Mouse (Mus musculus) olfactory bulb, adult 2 months (tissue): Measurements from ENCODE around the gene Gm20547. TPM values are rescaled to one million over a fixed set of nuclear protein-coding genes. Genes with fewer than 3 reads are reported as not detected.
A peak's percentile ranks its signal among the peaks of the same experiment; 100 is the strongest.
"Not testable (repeated sequence)": the region's sequence is repeated elsewhere in the genome, so short reads cannot be mapped to it uniquely, and the experiment has no call there.

Experiments
- H3K27ac ChIP-seq: fragments of 200-500 bp; 2 replicates; pipeline ENCODE4 v1.5.1; 2012; ENCODE audit warnings: low read depth, low read length; ENCODE audit not compliant: insufficient read depth
- H3K4me1 ChIP-seq: fragments of 200-500 bp; 2 replicates; pipeline ENCODE4 v1.6.1; 2012; ENCODE audit warnings: low read length; ENCODE audit not compliant: control insufficient read depth, insufficient read depth
- H3K4me3 ChIP-seq: fragments of 200-500 bp; 2 replicates; pipeline ENCODE4 v1.5.1; 2012; ENCODE audit warnings: mild to moderate bottlenecking, low read depth, low read length, moderate library complexity; ENCODE audit not compliant: insufficient read depth
- CTCF ChIP-seq: fragments of 200-500 bp; IDR thresholded peaks from 2 replicates; pipeline ENCODE4 v1.5.1; 2012; ENCODE audit warnings: low read depth, mild to moderate bottlenecking, low read length, moderate library complexity; ENCODE audit not compliant: insufficient read depth
- POLR2A ChIP-seq: fragments of 200-500 bp; IDR thresholded peaks from 2 replicates; pipeline ENCODE4 v1.6.1; 2012; ENCODE audit warnings: mild to moderate bottlenecking, low read depth, low read length, moderate library complexity; ENCODE audit not compliant: insufficient read depth
- WGBS: fragments of 180-500 bp; shearing (Covaris S2); methylation state at CpG from one replicate; pipeline ENCODE4 v1.1.7; 2018; 5-methylcytosine and 5-hydroxymethylcytosine counted together
- polyA plus RNA-seq: library from polyadenylated mRNA; stranded (reverse); fragments of >200 nt; gene quantifications from 2 replicates; pipeline ENCODE4 v1.2.4, GENCODE M21; 2012; ENCODE audit warnings: low replicate concordance; ENCODE audit not compliant: missing spikeins, insufficient read depth, insufficient read length

Gene Gm20547
- polyA plus RNA-seq, 1 experiment = not detected

DNA sequence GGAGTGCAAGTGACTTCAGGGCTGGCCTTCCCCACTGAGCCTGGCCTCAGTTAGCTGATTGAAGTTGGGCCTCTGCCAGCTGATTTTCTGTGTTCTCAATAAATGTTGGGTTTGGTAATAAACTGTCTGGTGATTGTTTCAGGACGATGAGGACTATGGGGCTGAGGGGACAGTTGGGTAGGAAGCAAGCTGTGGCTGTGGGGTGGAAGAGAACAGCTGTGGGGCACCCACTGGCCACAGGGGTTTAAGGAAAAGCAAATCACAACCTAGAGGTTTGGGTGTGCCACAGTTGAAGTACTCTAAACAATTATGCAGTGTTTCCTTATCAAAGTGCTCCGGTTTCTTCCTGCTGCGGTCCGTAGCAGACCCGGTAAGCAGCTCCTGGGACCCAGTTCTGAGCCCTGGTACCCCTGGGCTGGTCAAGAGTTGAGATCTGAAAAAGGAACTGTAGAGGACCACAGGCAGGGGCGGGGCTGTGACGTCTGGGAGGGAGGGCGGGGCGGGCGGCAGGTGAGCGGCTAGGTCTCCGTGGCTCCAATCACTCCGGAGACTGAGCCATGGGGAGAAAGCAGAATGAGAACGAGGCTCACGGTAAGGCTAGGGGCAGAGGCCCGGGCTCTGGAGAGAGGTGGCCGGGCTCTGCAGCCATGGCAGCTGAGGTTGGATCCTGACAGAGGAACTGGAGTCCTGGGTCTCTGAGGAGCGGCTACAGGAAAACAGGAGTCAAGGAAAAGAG is 32.3 kb upstream of the Gm20547 start, which contains the start of gene Slc44a4:
Slc44a4 (plus strand) TSS at position 537 of the 736 bp plus-strand sequence.
- 48% methylated on average over 18 of the region's 18 CpGs for WGBS

DNA sequence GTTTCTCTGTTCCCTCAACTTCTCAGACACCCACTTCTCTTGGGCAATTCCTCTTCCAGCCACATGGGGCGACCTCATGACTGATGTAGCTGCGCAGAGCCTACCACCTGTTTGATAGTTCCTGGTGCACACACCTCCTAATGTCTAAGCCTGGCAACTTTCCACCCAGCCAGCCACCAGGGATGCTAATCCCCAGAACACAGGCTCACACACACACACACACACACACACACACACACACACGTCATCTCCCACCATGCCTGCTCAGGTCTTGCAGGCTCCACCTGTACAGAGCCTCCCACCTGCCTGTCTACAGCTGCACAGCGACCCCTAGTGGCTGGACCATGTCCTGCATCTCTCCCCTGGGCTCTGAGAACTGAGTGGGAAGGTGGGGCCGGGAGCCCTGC is 30.1 kb upstream of the Gm20547 start:
- Histone ChIP-seq H3K4me1 (0 out of 2 replicates have a peak, but pooled peaks cover 2% of the 10 kb centered on the region), H3K4me3 (no peak overlapping the region), H3K27ac (no peak overlapping the region)
- WGBS = 36% methylated on average over 5 of the region's 5 CpGs
- peak; percentile 91 for TF ChIP-seq CTCF
- no peak for TF ChIP-seq POLR2A

More for the DNA sequence above, 32.3 kb upstream of the Gm20547 start, which contains the start of gene Slc44a4:
- no peak within 1 kb of the TSS for H3K27ac ChIP-seq
- H3K4me1 ChIP-seq = 0 out of 2 replicates have a peak, but pooled peaks cover 2% of the 10 kb centered on the region
- no peak within 1 kb of the TSS for H3K4me3 ChIP-seq
- no peak for TF ChIP-seq CTCF
- no peak for TF ChIP-seq POLR2A

DNA sequence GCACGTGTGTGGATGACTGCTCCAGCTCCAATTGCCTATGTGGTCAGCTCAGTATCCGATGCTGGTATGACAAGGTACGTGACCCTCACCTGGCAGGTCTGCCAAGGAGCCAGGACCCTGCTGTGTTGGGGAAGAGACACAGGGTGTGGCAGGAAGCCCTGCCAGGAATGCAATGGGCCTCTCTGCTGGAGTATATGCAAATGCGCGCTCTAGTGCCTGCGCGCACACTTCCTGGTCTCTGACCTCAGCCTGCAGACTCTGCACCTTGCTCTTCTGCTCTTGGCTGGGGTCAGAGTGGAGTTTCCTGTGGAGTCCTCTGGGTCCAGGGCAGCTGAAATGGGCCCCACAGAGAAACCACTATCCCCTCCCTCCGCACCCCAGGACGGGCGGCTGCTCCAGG is 29.1 kb upstream of the Gm20547 start:
- no peak overlapping the region for H3K4me3 ChIP-seq
- H3K4me1 ChIP-seq = 0 out of 2 replicates have a peak, but pooled peaks cover 2% of the 10 kb centered on the region
- H3K27ac ChIP-seq = no peak overlapping the region
- TF ChIP-seq CTCF = no peak
- no peak for TF ChIP-seq POLR2A
- 85% methylated on average over 10 of the region's 10 CpGs for WGBS

DNA sequence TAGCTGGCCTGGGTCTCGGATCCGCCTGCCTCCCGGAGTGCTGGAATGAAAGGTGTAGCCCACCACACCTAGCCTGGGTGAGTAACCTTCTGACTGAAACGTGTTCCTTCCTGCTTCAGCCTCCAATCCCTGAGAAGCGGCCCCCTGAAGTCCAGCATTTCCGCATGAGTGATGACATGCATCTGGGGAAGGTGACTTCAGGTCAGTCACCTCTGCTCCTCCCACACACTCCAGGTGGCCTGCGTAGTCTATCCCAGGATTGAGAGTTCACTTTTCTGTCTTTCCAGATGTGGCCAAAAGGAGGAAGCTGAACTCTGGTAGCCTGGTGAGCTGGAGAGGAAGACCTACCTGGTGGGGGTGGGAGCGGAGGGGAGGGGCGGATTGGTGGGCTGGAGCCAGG is 21.1 kb upstream of the Gm20547 start:
- Histone ChIP-seq H3K4me1 (peaks cover 3% of the 10 kb centered on the region; the same call in 1 of the 2 replicates), H3K4me3 (no peak overlapping the region), H3K27ac (no peak overlapping the region)
- 90% methylated on average over 9 of the region's 9 CpGs for WGBS
- TF ChIP-seq POLR2A (no peak), CTCF (no peak)

DNA sequence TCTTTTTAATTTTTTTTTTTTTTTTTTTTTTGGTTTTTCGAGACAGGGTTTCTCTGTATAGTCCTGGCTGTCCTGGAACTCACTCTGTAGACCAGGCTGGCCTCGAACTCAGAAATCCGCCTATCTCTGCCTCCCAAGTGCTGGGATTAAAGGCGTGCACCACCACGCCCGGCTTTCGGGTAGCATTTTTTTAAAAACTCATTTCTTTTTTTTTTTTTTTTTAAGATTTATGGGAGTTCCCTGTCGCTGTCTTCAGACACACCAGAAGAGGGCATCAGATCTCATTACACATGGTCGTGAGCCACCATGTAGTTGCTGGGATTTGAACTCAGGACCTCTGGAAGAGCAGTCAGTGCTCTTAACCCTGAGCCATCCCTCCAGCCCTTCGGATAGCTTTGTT is 20.1 kb upstream of the Gm20547 start:
- WGBS = 89% methylated on average over 9 of the region's 10 CpGs
- not testable (repeated sequence) for H3K27ac ChIP-seq, H3K4me3 ChIP-seq, H3K4me1 ChIP-seq

DNA sequence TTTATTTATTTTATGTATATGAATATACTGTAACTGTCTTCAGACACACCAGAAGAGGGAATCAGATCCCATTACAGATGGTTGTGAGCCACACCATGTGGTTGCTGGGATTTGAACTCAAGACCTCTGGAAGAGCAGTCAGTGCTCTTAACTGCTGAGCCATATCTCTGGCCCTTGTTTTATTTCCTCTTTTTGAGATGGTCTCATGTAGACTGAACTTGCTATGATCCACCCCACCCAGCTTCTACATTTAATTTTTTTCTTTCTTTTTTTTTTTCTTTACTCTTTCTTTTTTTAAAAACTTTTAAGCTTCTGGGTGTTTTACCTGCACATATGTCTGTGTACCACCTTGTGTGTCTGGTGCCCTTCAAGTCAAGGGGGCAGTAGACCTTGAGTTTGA is 19.0 kb upstream of the Gm20547 start:
- not testable (repeated sequence) for H3K4me3 ChIP-seq, H3K27ac ChIP-seq
- peaks cover 11% of the 10 kb centered on the region for H3K4me1 ChIP-seq

DNA sequence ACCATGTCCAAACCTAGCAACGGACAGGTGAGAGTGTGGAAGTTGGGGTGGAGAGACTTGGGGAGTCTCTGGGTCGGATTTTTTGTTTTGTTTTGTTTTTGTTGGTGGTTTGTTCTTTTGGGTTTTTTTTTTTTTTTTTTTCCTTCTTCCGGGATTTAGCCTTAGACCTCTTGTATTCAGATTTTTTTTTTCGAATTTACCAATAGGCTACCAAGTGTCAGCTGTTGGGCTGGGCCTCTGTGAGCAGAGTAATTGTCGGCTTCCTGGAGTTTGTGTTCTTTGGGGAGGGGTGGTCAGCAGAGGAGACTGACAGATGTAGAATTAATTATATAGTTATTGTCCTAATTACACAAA is 18.0 kb upstream of the Gm20547 start:
- H3K4me1 ChIP-seq = peaks cover 21% of the 10 kb centered on the region
- peak overlapping the region; percentile 99 for H3K4me3 ChIP-seq
- no peak for TF ChIP-seq POLR2A
- WGBS = under 1% methylated on average over 5 of the region's 5 CpGs
- H3K27ac ChIP-seq = peak overlapping the region; percentile 31; the same call in 1 of the 2 replicates

DNA sequence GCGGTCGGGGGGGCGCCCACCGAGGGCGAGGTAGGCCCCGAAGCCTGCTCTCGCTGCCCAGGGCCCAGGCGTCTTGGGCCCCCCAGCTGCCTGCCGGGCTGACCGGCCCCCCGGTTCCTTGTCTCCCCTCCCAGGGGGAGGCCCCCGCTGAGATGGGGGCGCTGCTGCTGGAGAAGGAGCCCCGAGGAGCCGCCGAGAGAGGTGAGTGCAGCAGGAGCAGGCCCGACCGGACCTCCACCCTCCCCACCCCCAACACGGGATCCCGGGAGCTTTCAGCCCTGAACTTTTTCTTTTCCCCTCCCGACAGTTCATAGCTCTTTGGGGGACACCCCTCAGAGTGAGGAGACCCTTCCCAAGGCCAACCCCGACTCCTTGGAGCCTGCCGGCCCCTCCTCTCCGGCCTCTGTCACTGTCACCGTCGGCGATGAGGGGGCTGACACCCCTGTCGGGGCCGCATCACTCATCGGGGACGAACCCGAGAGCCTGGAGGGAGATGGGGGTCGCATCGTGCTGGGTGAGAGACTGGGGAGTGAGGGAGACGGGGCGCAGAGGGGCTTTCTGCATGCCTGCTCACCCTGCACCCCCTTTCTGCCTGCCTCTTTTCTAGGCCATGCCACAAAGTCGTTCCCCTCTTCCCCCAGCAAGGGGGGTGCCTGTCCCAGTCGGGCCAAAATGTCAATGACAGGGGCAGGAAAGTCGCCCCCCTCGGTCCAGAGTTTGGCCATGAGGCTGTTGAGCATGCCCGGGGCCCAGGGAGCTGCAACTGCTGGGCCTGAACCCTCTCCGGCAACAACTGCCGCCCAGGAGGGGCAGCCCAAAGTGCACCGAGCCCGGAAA is 17.4 kb upstream of the Gm20547 start:
- TF ChIP-seq CTCF = no peak
- TF ChIP-seq POLR2A = no peak
- 1% methylated on average over 42 of the region's 45 CpGs for WGBS
- peak overlapping the region; percentile 31; the same call in 1 of the 2 replicates for H3K27ac ChIP-seq
- H3K4me3 ChIP-seq = peak overlapping the region; percentile 99
- peaks cover 21% of the 10 kb centered on the region for H3K4me1 ChIP-seq

DNA sequence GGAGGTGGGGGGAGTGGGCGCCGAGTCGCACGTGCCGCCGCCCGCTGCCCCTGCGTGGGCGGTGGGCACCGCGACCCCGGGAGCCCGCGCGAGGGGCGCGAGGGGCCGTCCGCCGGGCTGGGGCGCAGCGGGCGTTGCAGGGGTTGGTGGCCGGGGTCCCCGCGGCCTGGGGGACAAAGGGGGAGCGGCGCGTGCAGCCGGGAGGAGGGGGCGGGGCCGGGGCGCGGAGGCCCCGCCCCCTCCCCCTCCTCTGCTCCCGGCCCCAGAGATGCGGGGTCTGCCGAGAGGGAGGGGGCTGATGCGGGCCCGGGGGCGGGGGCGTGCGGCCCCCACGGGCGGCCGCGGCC is 16.8 kb upstream of the Gm20547 start:
- no peak overlapping the region for H3K27ac ChIP-seq
- WGBS = 0% methylated on average over 26 of the region's 47 CpGs
- peaks cover 21% of the 10 kb centered on the region for H3K4me1 ChIP-seq
- peak overlapping the region; percentile 99 for H3K4me3 ChIP-seq
- TF ChIP-seq POLR2A (no peak), CTCF (no peak)

DNA sequence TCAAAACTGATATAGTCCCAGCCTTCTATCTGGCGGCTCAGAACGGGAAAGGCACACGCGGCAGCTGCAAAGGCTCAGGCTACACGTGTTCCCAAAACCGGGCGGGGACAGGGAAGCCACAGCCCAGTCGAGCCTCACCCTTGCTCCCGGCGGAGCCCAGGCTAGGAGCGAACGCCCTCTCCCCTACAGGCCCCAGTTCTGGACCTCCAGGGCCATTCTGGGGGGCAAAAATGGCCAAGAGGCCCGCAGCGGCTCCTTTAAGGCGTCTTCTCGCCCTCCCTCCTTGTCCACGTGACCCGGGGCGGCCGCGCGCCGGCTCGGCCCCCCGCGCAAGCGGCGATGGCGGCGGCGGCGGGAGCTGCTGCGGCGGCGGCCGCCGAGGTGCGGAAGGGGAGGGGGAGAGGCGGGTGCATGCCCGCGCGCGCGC is 16.3 kb upstream of the Gm20547 start, which contains the start of the genes C2 and Ehmt2:
C2 (minus strand) TSS at position 106 of the 427 bp plus-strand sequence.
Ehmt2 (plus strand) TSS at position 310 of the 427 bp plus-strand sequence.
- under 1% methylated on average over 43 of the region's 44 CpGs for WGBS
- TF ChIP-seq CTCF (no peak), POLR2A (peak; percentile 69)
- Histone ChIP-seq H3K4me1 (peaks cover 21% of the 10 kb centered on the region), H3K27ac (peak within 1 kb of the TSS; percentile 87), H3K4me3 (peak within 1 kb of the TSS; percentile 99)
